Mouse (Mus musculus) G1E (cell line): ENCODE measurements at regions not wholly inside any gene's neighbourhood (a gene's known extent, or its start where the extent isn't known, plus 50 kb on each side); places are given as distances from the start of the nearest gene placed in this dataset.
A peak's percentile ranks its signal among the peaks of the same experiment; 100 is the strongest.

Experiments used
- ATAC-seq: 2 replicates; pipeline ENCODE4 v1.8.0; 2016; ENCODE audit warnings: mild to moderate bottlenecking; ENCODE audit not compliant: insufficient number of reproducible peaks, poor library complexity, low FRiP score, severe bottlenecking; ENCODE audit errors: extremely low read depth
- DNase-seq: peaks from one replicate; pipeline ENCODE4 v3.0.0; 2012; ENCODE audit warnings: low spot score
- H3K27me3 ChIP-seq: 2 replicates; pipeline ENCODE4 v1.6.1; 2012; ENCODE audit warnings: mild to moderate bottlenecking, low read length, inconsistent platforms; ENCODE audit not compliant: insufficient read depth
- H3K36me3 ChIP-seq: replicated peaks from 2 replicates; pipeline ENCODE3; 2012; ENCODE audit warnings: mild to moderate bottlenecking, inconsistent platforms
- H3K4me1 ChIP-seq: 2 replicates; pipeline ENCODE4 v1.6.1; 2012; ENCODE audit warnings: low read depth, low read length, inconsistent platforms, mixed read lengths; ENCODE audit not compliant: insufficient read depth
- H3K4me3 ChIP-seq: 2 replicates; pipeline ENCODE4 v1.5.1; 2012; ENCODE audit warnings: low read depth, mild to moderate bottlenecking, inconsistent platforms, low read length, moderate library complexity, mixed read lengths
- H3K9me3 ChIP-seq: replicated peaks from 2 replicates; pipeline ENCODE4 v1.6.1; 2012; ENCODE audit warnings: inconsistent platforms
- CTCF ChIP-seq: IDR thresholded peaks from 2 replicates; pipeline ENCODE4 v1.5.1; 2012; ENCODE audit warnings: low read depth, low read length, inconsistent platforms, mixed read lengths
- GATA1 ChIP-seq: IDR thresholded peaks from 2 replicates; pipeline ENCODE4 v1.6.1; 2012; ENCODE audit warnings: borderline replicate concordance, low read length, inconsistent platforms, mixed read lengths
- GATA2 ChIP-seq: IDR thresholded peaks from 2 replicates; pipeline ENCODE4 v1.6.1; 2012; ENCODE audit warnings: low read depth, low read length, inconsistent platforms, borderline replicate concordance
- POLR2AphosphoS5 ChIP-seq: IDR thresholded peaks from 2 replicates; pipeline ENCODE4 v1.6.1; 2012; ENCODE audit warnings: low read depth, low read length, inconsistent platforms; ENCODE audit not compliant: insufficient replicate concordance
- TAL1 ChIP-seq: conservative IDR thresholded peaks from 2 replicates; pipeline ENCODE4 v1.6.1; 2012; ENCODE audit warnings: low read depth, low read length, inconsistent platforms, mixed read lengths

DNA sequence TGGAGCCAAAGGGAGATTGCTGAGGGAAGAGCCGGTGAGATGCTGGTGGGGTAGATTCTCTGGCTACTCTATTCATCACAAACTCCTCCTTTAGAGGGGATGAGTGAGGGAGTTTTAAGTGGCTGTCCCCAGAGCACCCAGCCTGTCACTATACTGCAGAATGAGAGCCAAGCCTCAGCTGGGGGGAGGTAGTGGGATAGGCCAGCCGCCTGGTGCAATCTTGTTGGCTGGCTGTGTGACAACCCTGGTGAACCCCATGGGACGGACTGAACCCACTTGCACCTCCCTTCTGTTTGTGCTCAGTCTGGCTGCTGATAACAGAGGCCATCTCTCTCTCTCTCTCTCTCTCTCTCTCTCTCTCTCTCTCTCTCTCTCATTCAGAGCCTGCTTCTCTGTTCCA, 65.8 kb upstream of the Shisa3 start:
- H3K36me3 ChIP-seq, result no peaks in the 10 kb centered on the region
- DNase-seq (no peak), ATAC-seq (no peak)
- H3K27me3 ChIP-seq, result peaks cover 10% of the 10 kb centered on the region; the same call in 1 of the 2 replicates
- no peaks in the 10 kb centered on the region for H3K9me3 ChIP-seq
- TF ChIP-seq CTCF (no peak), TAL1 (no peak), POLR2AphosphoS5 (no peak), GATA2 (no peak), GATA1 (no peak)
- no peaks in the 10 kb centered on the region for H3K4me1 ChIP-seq
- no peak overlapping the region for H3K4me3 ChIP-seq

DNA sequence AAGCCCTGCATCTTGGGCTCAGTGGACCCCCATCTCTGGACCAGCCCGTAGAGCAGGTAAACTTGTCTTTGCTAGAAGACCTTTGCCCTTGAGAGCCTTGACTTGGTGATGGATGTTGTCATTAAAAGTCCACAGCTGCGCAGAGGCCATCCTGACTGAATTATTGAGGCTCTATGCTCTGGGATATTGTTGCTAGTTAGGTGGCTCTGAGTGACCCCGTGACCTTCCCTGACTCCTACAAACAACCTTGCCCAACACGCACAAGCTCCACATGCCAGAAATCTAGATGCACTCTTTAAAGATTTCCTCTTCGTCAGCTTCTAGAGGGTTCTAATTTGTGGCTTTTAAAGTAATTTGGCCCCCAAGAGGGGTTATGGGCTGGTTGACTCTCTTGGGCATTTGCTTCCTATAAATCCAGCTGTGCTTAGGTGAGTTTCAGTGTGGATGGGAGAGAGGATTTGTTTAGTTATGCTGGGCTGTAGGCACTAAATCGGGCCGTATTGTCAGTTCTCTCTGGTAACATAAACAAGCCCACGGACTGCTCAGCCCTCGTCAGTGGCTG, 63.6 kb upstream of the Shisa3 start:
- DNase-seq, result no peak
- Histone ChIP-seq H3K36me3 (no peaks in the 10 kb centered on the region), H3K27me3 (peaks cover 8% of the 10 kb centered on the region; the same call in 1 of the 2 replicates), H3K4me1 (no peaks in the 10 kb centered on the region), H3K9me3 (no peaks in the 10 kb centered on the region), H3K4me3 (no peak overlapping the region)
- ATAC-seq, result no peak
- TF ChIP-seq POLR2AphosphoS5 (no peak), CTCF (no peak), TAL1 (no peak), GATA2 (no peak), GATA1 (no peak)

DNA sequence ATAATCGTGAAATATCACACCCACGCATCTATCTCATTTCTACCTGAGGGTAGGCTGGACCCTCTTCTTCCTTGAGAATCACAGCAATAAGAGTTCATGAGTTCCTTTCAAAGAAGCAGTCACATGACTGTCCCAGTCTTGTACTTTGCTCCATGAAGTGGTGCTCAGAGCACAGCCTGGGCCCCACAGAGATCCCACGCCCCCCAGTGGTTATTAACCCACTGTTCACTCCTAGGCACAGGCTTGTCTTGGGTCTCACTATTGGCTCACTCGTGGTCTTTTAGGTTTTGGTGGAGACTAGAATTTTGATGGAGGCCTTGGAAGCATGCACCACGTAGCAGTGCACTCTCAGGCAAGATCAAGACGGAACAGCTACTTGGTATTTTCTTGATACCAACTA, 57.4 kb upstream of the Shisa3 start:
- H3K27me3 ChIP-seq, result peaks cover 3% of the 10 kb centered on the region; the same call in 1 of the 2 replicates
- DNase-seq (peak; percentile 8), ATAC-seq (peak; percentile 28; the same call in 1 of the 2 replicates)
- TF ChIP-seq POLR2AphosphoS5 (no peak), CTCF (no peak), GATA1 (no peak), TAL1 (no peak), GATA2 (no peak)
- H3K4me3 ChIP-seq, result no peak overlapping the region
- H3K4me1 ChIP-seq, result no peaks in the 10 kb centered on the region
- H3K9me3 ChIP-seq, result no peaks in the 10 kb centered on the region
- H3K36me3 ChIP-seq, result no peaks in the 10 kb centered on the region

DNA sequence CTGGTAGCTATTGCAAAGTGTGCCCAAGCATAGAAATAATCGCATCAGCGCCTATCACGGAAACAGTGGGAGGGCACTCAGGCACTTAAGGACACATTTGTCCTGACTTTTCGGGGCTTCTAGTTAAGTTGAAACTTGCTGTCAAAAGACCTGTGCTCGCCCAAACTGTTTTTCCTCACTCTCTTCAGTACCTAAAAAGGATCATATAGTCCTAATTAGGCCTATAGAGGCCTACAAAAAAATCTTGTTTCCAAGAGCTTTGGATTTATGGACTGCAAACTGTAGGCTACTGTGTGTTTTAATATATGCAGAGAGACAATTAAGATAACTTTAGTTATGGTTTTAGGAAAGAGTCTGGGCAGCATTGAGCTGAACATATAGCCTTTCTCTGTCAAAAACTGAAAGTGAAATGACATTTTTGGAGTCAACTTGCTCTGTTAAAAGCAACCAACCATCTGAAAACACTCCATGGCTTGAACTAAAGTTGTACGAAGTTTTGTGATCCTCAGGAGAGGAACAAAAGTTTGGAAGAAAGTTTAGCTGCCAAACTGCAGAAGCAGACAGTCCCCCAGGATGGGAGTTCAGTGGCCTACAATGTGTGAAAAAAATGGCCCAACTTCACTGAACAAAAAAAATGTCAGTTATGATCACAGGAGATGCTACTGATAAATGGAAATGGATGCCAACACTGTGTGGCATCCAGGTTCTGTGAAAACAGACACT, 55.9 kb upstream of the Shisa3 start:
- H3K4me1 ChIP-seq, result no peaks in the 10 kb centered on the region
- no peaks in the 10 kb centered on the region for H3K27me3 ChIP-seq
- no peaks in the 10 kb centered on the region for H3K36me3 ChIP-seq
- TF ChIP-seq CTCF, result no peak
- TF ChIP-seq GATA1, result no peak
- TF ChIP-seq TAL1, result no peak
- TF ChIP-seq GATA2, result no peak
- no peak for TF ChIP-seq POLR2AphosphoS5
- ATAC-seq, result no peak
- no peak for DNase-seq
- H3K9me3 ChIP-seq, result no peaks in the 10 kb centered on the region
- no peak overlapping the region for H3K4me3 ChIP-seq

DNA sequence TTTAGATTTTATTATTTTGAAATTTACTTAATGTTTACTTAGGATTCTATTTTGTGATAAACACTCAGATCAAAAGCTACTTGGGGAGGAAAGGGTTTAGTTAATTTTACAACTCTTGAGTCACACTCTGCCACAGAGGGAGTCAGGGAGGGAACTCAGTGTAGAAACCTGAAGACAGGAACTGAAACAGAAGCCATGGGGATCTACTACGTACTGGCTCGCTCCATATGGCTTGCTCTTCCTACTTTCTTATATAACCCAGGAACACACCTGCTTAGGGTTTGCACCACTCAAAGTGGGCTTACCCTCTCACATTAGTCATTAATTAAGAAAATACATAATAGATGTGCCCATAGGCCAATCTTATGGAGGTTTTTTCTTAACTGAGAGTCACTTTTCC, 54.8 kb upstream of the Shisa3 start:
- Histone ChIP-seq H3K4me1 (no peaks in the 10 kb centered on the region), H3K9me3 (no peaks in the 10 kb centered on the region), H3K4me3 (no peak overlapping the region), H3K36me3 (no peaks in the 10 kb centered on the region), H3K27me3 (no peaks in the 10 kb centered on the region)
- TF ChIP-seq POLR2AphosphoS5, result no peak
- no peak for TF ChIP-seq CTCF
- TF ChIP-seq GATA2, result no peak
- TF ChIP-seq TAL1, result no peak
- TF ChIP-seq GATA1, result no peak
- DNase-seq (no peak), ATAC-seq (no peak)
